Mouse (Mus musculus) MEL (cell line): ENCODE data around the gene Atp6v1g1.

Source experiments
- BHLHE40 ChIP-seq: IDR thresholded peaks from 2 replicates; pipeline ENCODE4 v1.6.1; 2012; ENCODE audit warnings: low read depth, mild to moderate bottlenecking, inconsistent platforms, low read length, improper control_type of control experiment, borderline replicate concordance
- CTCF ChIP-seq, 3 experiments: IDR thresholded peaks in 2 of 3; conservative IDR thresholded peaks in 1 of 3; 2 replicates each; pipeline ENCODE4 v1.5.1; 2011 to 2012; ENCODE audit warnings: low read length in 3 of 3, low read depth in 2 of 3, mild to moderate bottlenecking in 2 of 3, improper control_type of control experiment in 1 of 3, inconsistent platforms in 1 of 3, mixed read lengths in 1 of 3, moderate library complexity in 1 of 3; ENCODE audit not compliant: control insufficient read depth in 1 of 3, insufficient read depth in 1 of 3, poor library complexity in 1 of 3, severe bottlenecking in 1 of 3
- MAX ChIP-seq: IDR thresholded peaks from 2 replicates; pipeline ENCODE4 v1.6.1; 2011; ENCODE audit warnings: low read length, improper control_type of control experiment
- MAZ ChIP-seq: IDR thresholded peaks from 2 replicates; pipeline ENCODE4 v1.6.1; 2012; ENCODE audit warnings: low read depth, mild to moderate bottlenecking, inconsistent platforms, low read length, improper control_type of control experiment
- POLR2A ChIP-seq, 2 experiments: IDR thresholded peaks; 2 replicates each; pipeline ENCODE4 v1.6.1; 2011 to 2012; ENCODE audit warnings: low read length in 2 of 2, mild to moderate bottlenecking in 2 of 2, control low read depth in 1 of 2, improper control_type of control experiment in 1 of 2, low read depth in 1 of 2, moderate library complexity in 1 of 2; ENCODE audit not compliant: control insufficient read depth in 1 of 2, insufficient read depth in 1 of 2, poor library complexity in 1 of 2
- TAL1 ChIP-seq: IDR thresholded peaks from 2 replicates; pipeline ENCODE4 v1.6.1; 2012; ENCODE audit warnings: mild to moderate bottlenecking, inconsistent platforms, low read length, moderate library complexity, mixed read lengths
- USF1 ChIP-seq: IDR thresholded peaks from 2 replicates; pipeline ENCODE4 v1.6.1; 2014; ENCODE audit warnings: low read depth, mild to moderate bottlenecking, inconsistent platforms, low read length, improper control_type of control experiment, moderate library complexity

- TF ChIP-seq POLR2A (IDR thresholded peaks at IDR 0.05; ENCODE audit: control insufficient read depth in 1 of 2, insufficient read depth in 1 of 2, low read depth in 1 of 2, low read length in 2 of 2, poor library complexity in 1 of 2) = no peak
- no peak for TF ChIP-seq CTCF (IDR thresholded peaks at IDR 0.05 in 2 of 3, conservative IDR thresholded peaks at IDR 0.05 in 1 of 3; ENCODE audit: control insufficient read depth in 1 of 3, insufficient read depth in 1 of 3, low read depth in 2 of 3, low read length in 3 of 3, poor library complexity in 1 of 3, severe bottlenecking in 1 of 3)
- TF ChIP-seq MAZ = no peak
- TF ChIP-seq USF1 = no peak
- TF ChIP-seq TAL1 = no peak
- no peak for TF ChIP-seq BHLHE40
- no peak for TF ChIP-seq MAX
Measured at GRCm38 (mm10) chr4:63594459-63595110, 50.0 kb downstream of the Atp6v1g1 start.
